Mouse (Mus musculus): ENCODE data around the gene Spc24. TPM values are rescaled to one million over a fixed set of nuclear protein-coding genes. Genes with fewer than 3 reads are reported as not detected.

The Spc24 gene
- polyA plus RNA-seq (2012), result 27.4 and 32.7 TPM in 2 replicates

DNA sequence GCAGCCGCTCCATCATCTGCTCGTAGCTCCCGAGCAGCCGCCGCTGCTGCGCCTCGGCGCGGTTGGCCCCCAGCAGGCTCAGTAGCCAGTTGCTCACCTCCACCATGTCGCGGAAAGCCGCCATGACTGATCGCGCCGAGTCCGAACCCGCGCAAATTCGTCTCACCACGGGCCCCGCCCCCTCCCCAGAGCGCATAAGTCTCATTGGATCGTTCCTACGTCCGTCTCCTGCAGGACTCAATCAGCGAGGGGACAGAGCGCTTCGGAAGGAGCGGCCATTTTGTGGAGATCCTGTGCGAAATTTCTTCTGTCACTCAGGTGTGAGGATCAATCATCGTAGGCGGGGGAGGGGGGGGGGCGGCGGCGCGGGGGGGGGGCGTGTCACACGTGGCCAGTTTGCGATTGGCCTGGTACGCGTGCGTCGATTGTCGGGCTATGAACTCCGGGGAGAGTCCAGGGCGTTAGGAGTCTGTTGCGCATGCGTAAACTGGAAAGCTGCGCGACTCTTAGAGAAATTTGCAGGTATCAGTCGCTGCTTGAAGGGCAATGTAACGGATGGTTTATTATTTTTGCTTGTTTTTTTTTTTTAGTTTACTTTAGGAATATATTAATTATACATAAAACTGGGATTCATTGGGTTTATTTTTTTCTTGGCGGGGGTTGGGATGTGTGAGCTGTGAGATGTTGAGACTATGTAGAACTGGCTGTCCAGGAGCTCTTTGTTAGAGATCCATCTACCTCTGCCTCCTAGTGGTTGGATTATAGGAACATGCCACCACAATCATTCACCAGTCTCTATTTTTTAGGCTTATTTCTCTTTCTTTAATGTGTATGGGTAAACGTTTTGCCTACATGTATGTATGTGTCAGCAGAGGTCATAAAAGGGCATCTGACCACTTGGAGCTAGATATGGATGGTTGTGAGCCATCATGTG is at the start of gene Spc24:
Spc24 (minus strand) TSS at position 149 of the 934 bp plus-strand sequence.
- H3K36me3 ChIP-seq (ENCODE audit: control insufficient read depth), result peaks cover 36% of the 10 kb centered on the region
- peak within 1 kb of the TSS; percentile 70 for H3K4me3 ChIP-seq (replicated peaks)
- no peaks in the 10 kb centered on the region for H3K27me3 ChIP-seq (ENCODE audit: control insufficient read depth)
- TF ChIP-seq GATA1 (IDR thresholded peaks at IDR 0.05; ENCODE audit: low read length), result no peak
- TF ChIP-seq TAL1 (IDR thresholded peaks at IDR 0.05; ENCODE audit: low read length), result no peak
- H3K9me3 ChIP-seq (ENCODE audit: control insufficient read depth, low read length), result no peaks in the 10 kb centered on the region
- H3K4me1 ChIP-seq (ENCODE audit: control insufficient read depth), result peaks cover 45% of the 10 kb centered on the region

DNA sequence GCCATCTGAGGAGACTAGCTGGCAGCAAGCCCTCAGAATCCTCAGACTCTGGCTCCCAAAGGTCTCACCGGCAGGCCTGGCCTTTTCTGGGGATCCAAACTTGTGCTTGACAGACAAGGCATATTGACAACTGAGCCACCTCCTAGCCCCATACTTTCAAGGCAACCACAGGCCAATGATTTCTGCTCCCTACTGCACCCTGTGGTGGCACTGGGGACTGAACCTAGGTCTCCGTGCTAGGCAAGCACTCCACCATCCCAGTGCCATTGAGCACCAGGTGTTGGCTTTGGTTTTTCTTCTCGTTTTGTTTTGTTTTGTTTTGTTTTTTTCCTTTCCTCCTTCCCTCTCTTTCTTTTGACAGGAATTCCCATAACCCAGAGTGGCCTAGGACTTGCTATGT is 48.5 kb upstream of the Spc24 start:
- Histone ChIP-seq H3K9me3 (ENCODE audit: control insufficient read depth, low read length) (no peaks in the 10 kb centered on the region), H3K4me3 (replicated peaks) (no peak overlapping the region), H3K27me3 (ENCODE audit: control insufficient read depth) (no peaks in the 10 kb centered on the region), H3K36me3 (ENCODE audit: control insufficient read depth) (no peaks in the 10 kb centered on the region; the same call in 1 of the 2 replicates), H3K4me1 (ENCODE audit: control insufficient read depth) (no peaks in the 10 kb centered on the region; the same call in 1 of the 2 replicates)
- no peak for TF ChIP-seq GATA1 (IDR thresholded peaks at IDR 0.05; ENCODE audit: low read length)
- no peak for TF ChIP-seq TAL1 (IDR thresholded peaks at IDR 0.05; ENCODE audit: low read length)

DNA sequence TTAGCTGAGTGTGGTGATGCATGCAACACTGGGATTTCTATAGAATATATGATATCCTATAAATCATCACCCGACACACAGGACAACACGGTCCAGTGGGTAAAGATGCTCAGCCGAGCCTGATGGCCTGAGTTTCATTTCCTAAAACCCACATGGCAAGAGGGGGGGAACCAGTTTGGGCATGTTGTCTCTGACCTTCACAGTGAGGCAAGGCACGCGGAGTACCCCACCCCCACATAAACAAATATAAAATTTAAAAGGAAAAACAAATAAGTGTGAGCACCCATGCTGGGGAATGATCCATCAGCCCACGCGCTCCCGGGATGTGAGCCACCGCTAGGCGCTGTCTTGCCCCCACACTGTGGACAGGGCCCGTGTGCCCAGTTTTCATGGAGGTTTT is 46.9 kb upstream of the Spc24 start:
- Histone ChIP-seq H3K36me3 (ENCODE audit: control insufficient read depth) (no peaks in the 10 kb centered on the region; the same call in 1 of the 2 replicates), H3K4me3 (replicated peaks) (no peak overlapping the region), H3K4me1 (ENCODE audit: control insufficient read depth) (no peaks in the 10 kb centered on the region; the same call in 1 of the 2 replicates), H3K9me3 (ENCODE audit: control insufficient read depth, low read length) (no peaks in the 10 kb centered on the region), H3K27me3 (ENCODE audit: control insufficient read depth) (no peaks in the 10 kb centered on the region)
- no peak for TF ChIP-seq TAL1 (IDR thresholded peaks at IDR 0.05; ENCODE audit: low read length)
- TF ChIP-seq GATA1 (IDR thresholded peaks at IDR 0.05; ENCODE audit: low read length), result no peak

DNA sequence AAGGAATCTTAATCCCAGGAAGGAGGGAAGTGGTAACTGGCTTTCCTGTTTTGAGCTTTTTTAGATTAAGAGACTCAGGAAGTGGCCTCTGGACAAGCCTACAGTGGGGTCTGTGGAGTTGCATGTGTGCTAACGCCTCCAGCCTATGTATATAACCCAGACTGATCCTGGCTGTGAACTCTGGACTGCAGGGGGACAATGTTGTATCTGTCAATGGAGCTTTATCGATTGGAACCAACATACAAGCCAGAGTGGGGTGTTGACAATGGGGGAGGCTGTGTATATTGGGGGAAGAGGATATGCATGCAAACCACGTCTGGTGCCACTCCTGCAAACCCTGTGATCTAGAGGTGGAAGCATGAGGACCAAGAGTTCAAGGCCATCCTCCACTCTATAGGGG is 46.3 kb upstream of the Spc24 start:
- Histone ChIP-seq H3K4me1 (ENCODE audit: control insufficient read depth) (no peaks in the 10 kb centered on the region), H3K36me3 (ENCODE audit: control insufficient read depth) (no peaks in the 10 kb centered on the region; the same call in 1 of the 2 replicates), H3K9me3 (ENCODE audit: control insufficient read depth, low read length) (no peaks in the 10 kb centered on the region), H3K4me3 (replicated peaks) (no peak overlapping the region), H3K27me3 (ENCODE audit: control insufficient read depth) (no peaks in the 10 kb centered on the region)
- TF ChIP-seq GATA1 (IDR thresholded peaks at IDR 0.05; ENCODE audit: low read length) (no peak), TAL1 (IDR thresholded peaks at IDR 0.05; ENCODE audit: low read length) (no peak)

DNA sequence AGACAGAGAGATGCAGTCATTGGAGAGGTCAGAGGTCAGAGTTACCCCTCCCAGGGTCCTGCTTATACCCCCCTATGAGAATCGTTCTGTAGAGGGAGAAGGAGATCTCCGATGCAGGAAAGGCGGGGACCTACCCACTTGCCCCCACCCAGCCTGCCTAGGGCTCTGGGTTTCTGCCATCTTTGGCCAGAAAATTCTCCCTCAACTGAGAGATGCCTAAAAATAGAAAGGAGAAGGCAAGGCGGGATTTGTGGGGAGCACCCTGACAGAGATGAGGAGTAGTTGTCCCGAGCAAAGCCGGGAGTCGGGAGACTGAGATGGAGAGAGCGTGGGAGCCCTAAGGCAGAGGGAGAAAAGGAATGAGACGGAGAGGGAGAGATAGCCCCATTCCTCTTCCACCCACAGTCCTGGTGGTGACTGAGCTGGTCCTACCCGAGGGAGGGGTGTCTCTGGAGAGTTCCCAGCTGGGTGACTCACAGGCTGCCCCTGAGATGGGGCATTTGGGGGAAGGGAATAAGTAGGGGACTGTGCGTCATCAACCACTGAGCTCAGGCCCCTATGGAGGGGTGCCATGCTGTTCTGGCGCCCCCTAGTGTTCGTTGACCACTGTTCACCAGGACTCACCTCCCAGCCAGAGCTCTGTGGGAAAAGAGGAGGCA is 44.0 kb upstream of the Spc24 start:
- no peak for TF ChIP-seq TAL1 (IDR thresholded peaks at IDR 0.05; ENCODE audit: low read length)
- TF ChIP-seq GATA1 (IDR thresholded peaks at IDR 0.05; ENCODE audit: low read length), result no peak
- H3K36me3 ChIP-seq (ENCODE audit: control insufficient read depth), result no peaks in the 10 kb centered on the region; the same call in 1 of the 2 replicates
- no peaks in the 10 kb centered on the region for H3K9me3 ChIP-seq (ENCODE audit: control insufficient read depth, low read length)
- no peaks in the 10 kb centered on the region for H3K4me1 ChIP-seq (ENCODE audit: control insufficient read depth)
- H3K27me3 ChIP-seq (ENCODE audit: control insufficient read depth), result no peaks in the 10 kb centered on the region
- no peak overlapping the region for H3K4me3 ChIP-seq (replicated peaks)

DNA sequence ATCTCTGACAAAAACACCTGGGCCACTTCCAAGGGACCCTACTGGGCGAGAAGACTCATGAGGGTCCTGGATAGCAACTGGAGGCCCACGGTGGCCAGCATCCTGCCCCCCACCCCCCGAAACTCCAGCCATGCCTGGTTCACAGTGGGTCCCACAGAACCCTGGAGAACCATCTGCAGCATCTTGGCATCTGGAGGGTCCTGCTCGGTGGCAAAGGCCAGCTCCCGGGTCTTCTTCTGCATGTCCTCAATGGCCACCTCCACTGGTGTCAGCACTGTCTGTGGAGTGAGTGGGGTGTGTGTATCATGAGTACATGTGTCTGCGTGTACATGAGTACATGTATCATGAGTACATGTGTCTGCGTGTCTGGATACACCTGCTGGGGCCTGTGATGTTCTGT is 41.5 kb upstream of the Spc24 start:
- H3K27me3 ChIP-seq (ENCODE audit: control insufficient read depth), result peaks cover 23% of the 10 kb centered on the region
- no peaks in the 10 kb centered on the region; the same call in 1 of the 2 replicates for H3K36me3 ChIP-seq (ENCODE audit: control insufficient read depth)
- no peak overlapping the region for H3K4me3 ChIP-seq (replicated peaks)
- TF ChIP-seq GATA1 (IDR thresholded peaks at IDR 0.05; ENCODE audit: low read length) (no peak), TAL1 (IDR thresholded peaks at IDR 0.05; ENCODE audit: low read length) (no peak)
- H3K4me1 ChIP-seq (ENCODE audit: control insufficient read depth), result peaks cover 15% of the 10 kb centered on the region
- H3K9me3 ChIP-seq (ENCODE audit: control insufficient read depth, low read length), result no peaks in the 10 kb centered on the region

DNA sequence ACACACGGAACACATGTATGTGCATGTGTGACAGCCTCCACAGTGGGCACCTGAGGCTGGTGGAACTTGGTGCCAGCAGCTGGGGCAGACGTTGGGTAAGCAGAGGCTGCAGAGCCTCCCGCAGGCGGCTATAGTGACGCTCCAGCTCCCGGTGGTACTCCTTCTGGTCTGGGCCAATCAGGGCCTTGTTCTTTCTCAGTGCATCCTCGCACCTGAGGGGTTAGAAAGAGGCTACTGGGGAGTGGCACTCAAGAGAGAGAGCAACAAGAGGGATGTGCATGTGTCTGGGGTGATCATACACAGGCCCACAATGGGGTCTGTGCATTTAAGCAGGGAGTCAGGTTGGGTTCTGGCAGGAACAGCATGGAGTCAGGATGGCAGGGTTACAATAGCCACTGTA is 41.0 kb upstream of the Spc24 start:
- Histone ChIP-seq H3K27me3 (ENCODE audit: control insufficient read depth) (peaks cover 26% of the 10 kb centered on the region), H3K36me3 (ENCODE audit: control insufficient read depth) (no peaks in the 10 kb centered on the region; the same call in 1 of the 2 replicates), H3K4me3 (replicated peaks) (no peak overlapping the region), H3K4me1 (ENCODE audit: control insufficient read depth) (peaks cover 15% of the 10 kb centered on the region), H3K9me3 (ENCODE audit: control insufficient read depth, low read length) (no peaks in the 10 kb centered on the region)
- TF ChIP-seq GATA1 (IDR thresholded peaks at IDR 0.05; ENCODE audit: low read length) (no peak), TAL1 (IDR thresholded peaks at IDR 0.05; ENCODE audit: low read length) (no peak)

DNA sequence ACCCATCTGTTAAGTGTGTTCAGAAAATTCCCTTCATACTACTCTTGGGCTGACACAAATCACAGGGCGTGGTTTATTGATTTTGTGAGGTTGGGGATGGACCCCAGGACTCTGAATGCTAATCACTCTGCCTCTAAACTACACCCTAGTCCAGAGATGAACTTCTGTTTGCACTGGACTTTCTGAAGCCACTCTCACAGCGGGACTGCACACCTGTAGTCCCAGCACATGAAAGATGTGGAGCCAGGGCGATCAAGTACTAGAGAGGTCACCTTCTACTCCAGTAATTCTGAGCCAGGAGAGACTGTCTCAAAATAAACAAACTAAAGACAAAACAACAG is 38.9 kb upstream of the Spc24 start:
- H3K9me3 ChIP-seq (ENCODE audit: control insufficient read depth, low read length), result no peaks in the 10 kb centered on the region
- peaks cover 6% of the 10 kb centered on the region; the same call in 1 of the 2 replicates for H3K36me3 ChIP-seq (ENCODE audit: control insufficient read depth)
- H3K27me3 ChIP-seq (ENCODE audit: control insufficient read depth), result peaks cover 27% of the 10 kb centered on the region
- TF ChIP-seq TAL1 (IDR thresholded peaks at IDR 0.05; ENCODE audit: low read length), result no peak
- TF ChIP-seq GATA1 (IDR thresholded peaks at IDR 0.05; ENCODE audit: low read length), result no peak
- peaks cover 15% of the 10 kb centered on the region for H3K4me1 ChIP-seq (ENCODE audit: control insufficient read depth)
- H3K4me3 ChIP-seq (replicated peaks), result peak overlapping the region; percentile 67
